Mouse (Mus musculus): ENCODE data around the gene Ofcc1.

Ofcc1 gene

GRCm38 (mm10) chr13:40243821-40244220 lies 117.4 kb downstream of the Ofcc1 start:
- DNase-seq (ENCODE audit: low spot score in 2 of 2), result no peak

- DNase-seq (ENCODE audit: low spot score in 2 of 2), result no peak
These were observed 124.9 kb downstream of the Ofcc1 start for GRCm38 (mm10) chr13:40236356-40236755.

GRCm38 (mm10) chr13:40208314-40208713 lies 152.9 kb downstream of the Ofcc1 start:
- DNase-seq (ENCODE audit: low spot score in 2 of 2), result no peak

GRCm38 (mm10) chr13:40181786-40182185 lies 179.5 kb downstream of the Ofcc1 start:
- DNase-seq (ENCODE audit: low spot score in 2 of 2), result no peak

GRCm38 (mm10) chr13:40171775-40172174 lies 189.5 kb downstream of the Ofcc1 start:
- no peak for DNase-seq (ENCODE audit: low spot score in 2 of 2)

GRCm38 (mm10) chr13:40167871-40168270 lies 193.4 kb downstream of the Ofcc1 start:
- DNase-seq (ENCODE audit: low spot score in 2 of 2), result no peak

- no peak for DNase-seq (ENCODE audit: low spot score in 2 of 2)
These were observed 205.8 kb downstream of the Ofcc1 start for GRCm38 (mm10) chr13:40155466-40155865.

GRCm38 (mm10) chr13:40139906-40140305 lies 221.3 kb downstream of the Ofcc1 start:
- DNase-seq (ENCODE audit: low spot score in 2 of 2), result no peak

- no peak for DNase-seq (ENCODE audit: low spot score in 2 of 2)
These were observed 225.2 kb downstream of the Ofcc1 start for GRCm38 (mm10) chr13:40136096-40136495.

- no peak for DNase-seq (ENCODE audit: low spot score in 2 of 2)
These were observed 225.6 kb downstream of the Ofcc1 start for GRCm38 (mm10) chr13:40135670-40136069.

- DNase-seq (ENCODE audit: low spot score in 2 of 2), result no peak
These were observed 237.4 kb downstream of the Ofcc1 start for GRCm38 (mm10) chr13:40123868-40124267.

- DNase-seq (ENCODE audit: low spot score in 2 of 2), result no peak
These were observed 248.9 kb downstream of the Ofcc1 start for GRCm38 (mm10) chr13:40112336-40112735.

- no peak for DNase-seq (ENCODE audit: low spot score in 2 of 2)
These were observed 285.0 kb downstream of the Ofcc1 start for GRCm38 (mm10) chr13:40076236-40076635.

GRCm38 (mm10) chr13:40074850-40075416 lies 286.3 kb downstream of the Ofcc1 start:
- no peak for DNase-seq (ENCODE audit: low spot score in 2 of 2)

GRCm38 (mm10) chr13:40070004-40070403 lies 291.2 kb downstream of the Ofcc1 start:
- DNase-seq (ENCODE audit: low spot score in 2 of 2), result no peak

GRCm38 (mm10) chr13:40061281-40061680 lies 300.0 kb downstream of the Ofcc1 start:
- DNase-seq (ENCODE audit: low spot score in 2 of 2), result peak in 1 of 2 experiments; percentile 0

GRCm38 (mm10) chr13:40037881-40038280 lies 323.4 kb downstream of the Ofcc1 start:
- DNase-seq (ENCODE audit: low spot score in 2 of 2), result no peak

GRCm38 (mm10) chr13:40036981-40037765 lies 324.1 kb downstream of the Ofcc1 start:
- no peak for DNase-seq (ENCODE audit: low spot score in 2 of 2)

GRCm38 (mm10) chr13:40029426-40029825 lies 331.8 kb downstream of the Ofcc1 start:
- no peak for DNase-seq (ENCODE audit: low spot score in 2 of 2)

GRCm38 (mm10) chr13:40028827-40029226 lies 332.4 kb downstream of the Ofcc1 start:
- no peak for DNase-seq (ENCODE audit: low spot score in 2 of 2)

GRCm38 (mm10) chr13:40025816-40026215 lies 335.4 kb downstream of the Ofcc1 start:
- DNase-seq (ENCODE audit: low spot score in 2 of 2), result no peak

- DNase-seq (ENCODE audit: low spot score in 2 of 2), result no peak
These were observed 338.0 kb downstream of the Ofcc1 start for GRCm38 (mm10) chr13:40023201-40023777.

- no peak for DNase-seq (ENCODE audit: low spot score in 2 of 2)
These were observed 338.6 kb downstream of the Ofcc1 start for GRCm38 (mm10) chr13:40022609-40023008.
